Mouse (Mus musculus): ENCODE measurements around the gene Morc1. TPM values are rescaled to one million over a fixed set of nuclear protein-coding genes. Genes with fewer than 3 reads are reported as not detected.

Morc1 gene
- total and polyA plus RNA-seq, 3 experiments = 0.64 TPM; not detected in 2

- H3K36me3 ChIP-seq (replicated peaks in 1 of 2; ENCODE audit: control insufficient read depth in 1 of 2, insufficient read depth in 1 of 2, low read length in 1 of 2) = no peaks in the 10 kb centered on the region
- no peak overlapping the region for H3K9ac ChIP-seq (ENCODE audit: insufficient read depth, low read depth)
- H3K27me3 ChIP-seq (replicated peaks) = no peaks in the 10 kb centered on the region
- no peak overlapping the region for H3K27ac ChIP-seq (ENCODE audit: insufficient read depth, low read depth)
- H3K4me1 ChIP-seq (ENCODE audit: control insufficient read depth in 1 of 2, insufficient read depth in 2 of 2) = no peaks in the 10 kb centered on the region
- no peaks in the 10 kb centered on the region for H3K79me2 ChIP-seq (replicated peaks; ENCODE audit: control insufficient read depth, extremely low read depth, insufficient read depth, poor library complexity, severe bottlenecking)
- dilution Hi-C loops (cut with MboI; ENCODE audit: extremely low pct_ligation_motif_present, extremely low pct_unique_long_range_greater_than_20kb, low sequenced_read_pairs) (no loop called here), in situ Hi-C loops (cut with MboI; ENCODE audit: low pct_ligation_motif_present, low pct_unique_long_range_greater_than_20kb, low sequenced_read_pairs) (no loop called here)
- no peak overlapping the region for H3K4me3 ChIP-seq (replicated peaks in 1 of 3; ENCODE audit: low read depth in 2 of 3, low read length in 2 of 3, poor library complexity in 1 of 3)
- TF ChIP-seq JUND (conservative IDR thresholded peaks at IDR 0.05; ENCODE audit: low read depth, low read length) (no peak), ZNF384 (IDR thresholded peaks at IDR 0.05; ENCODE audit: low read depth, low read length) (peak; percentile 71), MEF2A (IDR thresholded peaks at IDR 0.05; ENCODE audit: borderline replicate concordance, low read depth, low read length) (peak; percentile 66), TCF12 (IDR thresholded peaks at IDR 0.05; ENCODE audit: low read depth, low read length) (no peak), IRF4 (IDR thresholded peaks at IDR 0.05; ENCODE audit: low read depth, low read length) (peak; percentile 15; the same call in 1 of the 2 replicates), POLR2A (IDR thresholded peaks at IDR 0.05; ENCODE audit: low read depth, low read length) (no peak), MAZ (IDR thresholded peaks at IDR 0.05; ENCODE audit: low read depth, low read length) (no peak), SMC3 (IDR thresholded peaks at IDR 0.05; ENCODE audit: low read depth, low read length) (no peak)
- peaks cover 31% of the 10 kb centered on the region for H3K9me3 ChIP-seq (replicated peaks; ENCODE audit: low read length)
- no peak overlapping the region for H3K4me2 ChIP-seq (ENCODE audit: insufficient read depth, low read depth, poor library complexity, severe bottlenecking)
- no peak for DNase-seq (ENCODE audit: extremely low read depth)
These were observed 190.0 kb downstream of the Morc1 start for GRCm38 (mm10) chr16:48621019-48621418.

DNA sequence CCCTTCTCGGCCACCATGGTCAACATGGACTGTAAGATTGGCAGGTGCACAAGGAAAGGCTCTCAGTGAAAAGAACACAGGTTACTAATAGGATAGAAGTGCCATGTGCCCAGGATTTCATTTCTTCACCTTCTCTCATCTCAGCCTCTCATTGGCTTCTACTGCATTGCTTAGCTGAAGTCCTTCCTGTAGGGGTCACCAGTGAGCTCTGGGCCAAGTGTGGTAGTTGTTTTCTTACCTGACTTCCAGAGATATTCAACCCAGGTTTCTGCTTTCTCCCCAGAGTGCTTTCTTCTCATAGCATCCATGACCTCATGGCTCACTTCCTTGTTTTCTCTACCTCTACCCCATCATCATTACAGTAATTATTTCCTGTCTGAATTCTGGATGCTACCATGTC, 192.4 kb downstream of the Morc1 start:
- TF ChIP-seq MXI1 (IDR thresholded peaks at IDR 0.05; ENCODE audit: low read depth, low read length) = no peak
- peak; percentile 67 for TF ChIP-seq SMC3 (IDR thresholded peaks at IDR 0.05; ENCODE audit: low read depth, low read length)
- no peak for TF ChIP-seq ZKSCAN1 (IDR thresholded peaks at IDR 0.05; ENCODE audit: borderline replicate concordance, low read depth, low read length)
- TF ChIP-seq ZMIZ1 (IDR thresholded peaks at IDR 0.05; ENCODE audit: low read depth, low read length) = no peak
- no peak for TF ChIP-seq POLR2A (IDR thresholded peaks at IDR 0.05; ENCODE audit: low read depth, low read length)
- peak; percentile 52 for TF ChIP-seq RAD21 (IDR thresholded peaks at IDR 0.05; ENCODE audit: low read depth, low read length)
- TF ChIP-seq UBTF (IDR thresholded peaks at IDR 0.05; ENCODE audit: low read depth, low read length) = no peak
- no peak for TF ChIP-seq TCF12 (IDR thresholded peaks at IDR 0.05; ENCODE audit: low read depth, low read length)
- TF ChIP-seq POLR2AphosphoS2 (IDR thresholded peaks at IDR 0.05; ENCODE audit: low read depth, low read length) = no peak
- peak; percentile 45 to 73 for TF ChIP-seq CTCF (conservative IDR thresholded peaks at IDR 0.05 in 1 of 2, IDR thresholded peaks at IDR 0.05 in 1 of 2; ENCODE audit: low read depth in 2 of 2, low read length in 2 of 2)
- TF ChIP-seq SIN3A (IDR thresholded peaks at IDR 0.05; ENCODE audit: low read length) = no peak
- no peak for TF ChIP-seq USF1 (IDR thresholded peaks at IDR 0.05; ENCODE audit: low read depth, low read length)
- Histone ChIP-seq H3K4me1 (ENCODE audit: control insufficient read depth in 1 of 2, insufficient read depth in 2 of 2) (no peaks in the 10 kb centered on the region), H3K9me3 (replicated peaks; ENCODE audit: low read length) (peaks cover 38% of the 10 kb centered on the region), H3K27me3 (replicated peaks) (no peaks in the 10 kb centered on the region), H3K9ac (ENCODE audit: insufficient read depth, low read depth) (no peak overlapping the region), H3K4me2 (ENCODE audit: insufficient read depth, low read depth, poor library complexity, severe bottlenecking) (no peak overlapping the region), H3K4me3 (replicated peaks in 1 of 3; ENCODE audit: low read depth in 2 of 3, low read length in 2 of 3, poor library complexity in 1 of 3) (no peak overlapping the region), H3K79me2 (replicated peaks; ENCODE audit: control insufficient read depth, extremely low read depth, insufficient read depth, poor library complexity, severe bottlenecking) (no peaks in the 10 kb centered on the region), H3K36me3 (replicated peaks in 1 of 2; ENCODE audit: control insufficient read depth in 1 of 2, insufficient read depth in 1 of 2, low read length in 1 of 2) (no peaks in the 10 kb centered on the region), H3K27ac (ENCODE audit: insufficient read depth, low read depth) (no peak overlapping the region)
- peak; percentile 29 for DNase-seq (ENCODE audit: extremely low read depth)
- in situ Hi-C loops (cut with MboI; ENCODE audit: low pct_ligation_motif_present, low pct_unique_long_range_greater_than_20kb, low sequenced_read_pairs) (no loop called here), dilution Hi-C loops (cut with MboI; ENCODE audit: extremely low pct_ligation_motif_present, extremely low pct_unique_long_range_greater_than_20kb, low sequenced_read_pairs) (no loop called here)
